ENCODE assay signal across 8 mouse cellular contexts in genomic region chr17:25828712-25829557, GRCm38 (mm10). TPM values are rescaled to one million over a fixed set of nuclear protein-coding genes. Genes with fewer than 3 reads are reported as not detected.
DNase-seq lines count a peak whose midpoint lies in the region; ATAC-seq lines count a peak whose summit lies in the region.

Gene Jmjd8, plus strand, starts transcription at chr17:25828867.

- H3K4me3 ChIP-seq in hindbrain, embryonic 13.5 days: peak within 1 kb of the TSS; percentile 67

- H3K9ac ChIP-seq in hindbrain, embryonic 13.5 days: peak within 1 kb of the TSS; percentile 89

- H3K4me1 ChIP-seq in hindbrain, embryonic 13.5 days (replicated peaks): peaks cover 85% of the 10 kb centered on the region

- DNase-seq in ZHBTc4 (ENCODE audit: low read depth, low spot score): peak; percentile 86
- peak; percentile 83 to 87 for DNase-seq in cerebellum, postnatal 14 days
- peak; percentile 73 to 75 for DNase-seq in frontal cortex, postnatal 25 days (ENCODE audit: low spot score in 2 of 2)
- DNase-seq in layer of hippocampus, postnatal 14 days (ENCODE audit: low spot score in 2 of 2): peak; percentile 84 to 85
- peak; percentile 83 for DNase-seq in lung, postnatal 36 days
- DNase-seq in right cerebral cortex, adult 18-20 months: peak; percentile 87
- peak; percentile 74 for DNase-seq in urinary bladder, postnatal 14 days (ENCODE audit: low spot score)

- no peaks in the 10 kb centered on the region for H3K27me3 ChIP-seq in hindbrain, embryonic 13.5 days

- no peaks in the 10 kb centered on the region for H3K9me3 ChIP-seq in hindbrain, embryonic 13.5 days

- 1% methylated on average over 32 of the region's 32 CpGs for WGBS in hindbrain, embryonic 13.5 days

- H3K36me3 ChIP-seq in hindbrain, embryonic 13.5 days: peaks cover 51% of the 10 kb centered on the region

- peak within 1 kb of the TSS; percentile 95 for H3K27ac ChIP-seq in hindbrain, embryonic 13.5 days

- ATAC-seq in hindbrain, embryonic 13.5 days (ENCODE audit: low FRiP score): peak; percentile 60

- peak within 1 kb of the TSS; percentile 92 for H3K4me2 ChIP-seq in hindbrain, embryonic 13.5 days

RNA-seq across cellular contexts. Expression of gene Jmjd8, which starts in this region (rescaled TPM):
- 62.9 and 64.2 TPM in 2 replicates for polyA plus RNA-seq in hindbrain, embryonic 13.5 days (2015; fragmentation: Nextera tagmentation; extraction: Ambion mirVana)
- 10 to 100 TPM; 64.3 to 65.0 TPM for total RNA-seq in layer of hippocampus, postnatal 14 days (2021)

Comparison
In these comparisons a context has a peak if more than half of its experiments do, and no peak if none do; other contexts are left out.
1. Peak in every context shown above with its lines: DNase-seq, ATAC-seq, H3K4me3 ChIP-seq and H3K27ac ChIP-seq.